In genomic region chr11:116915241-116915640, GRCm38 (mm10) we compare ENCODE assay signal across 27 mouse cellular contexts. TPM values are rescaled to one million over a fixed set of nuclear protein-coding genes. Genes with fewer than 3 reads are reported as not detected.
DNase-seq lines count a peak whose midpoint lies in the region; TF ChIP-seq lines count a peak whose summit lies in the region.
"Had no signal": no experiment of that assay in that cellular context is flagged by ENCODE, and none has a peak within 500 bp of the region (broad histone marks: within the 10 kb centered on the region; RNA-seq: fewer than 3 reads in every experiment).

No protein-coding gene starts in this region.

- DNase-seq in layer of hippocampus, adult 2 months (ENCODE audit: low spot score in 2 of 2), result no peak
- DNase-seq in layer of hippocampus, adult 18-20 months (ENCODE audit: low spot score in 2 of 2), result no peak
- peak; percentile 16 for DNase-seq in lung, postnatal 25 days (ENCODE audit: low spot score)
- no peak for DNase-seq in lung, postnatal 14 days
- DNase-seq in R1 (ENCODE audit: low read depth, low spot score) (peak; percentile 88), MN1 (ENCODE audit: low spot score) (no peak)
- no peak for DNase-seq in ovary, postnatal 14 days (ENCODE audit: low spot score)
- DNase-seq: adrenal gland, adult 2 months; adrenal gland, postnatal 10 days; adrenal gland, postnatal 25 days; B cell, adult 2 months; cerebellum, adult 11 months; cerebellum, adult 18-20 months; cerebellum, adult 8-10 months; cerebellum, adult 9-11 months; cerebellum, postnatal 14 days; cerebellum, postnatal 36 days; embryo, embryonic 11 days; forebrain, postnatal 0 days had no signal

- peaks cover 66% of the 10 kb centered on the region for H3K4me1 ChIP-seq in E14TG2a.4 (replicated peaks; ENCODE audit: low read depth, low read length)

- H3K27ac ChIP-seq in layer of hippocampus, adult 2 months, result 0 out of 2 replicates have a peak overlapping the region, but pooled peaks have one; percentile 10
- H3K27ac ChIP-seq: embryonic facial prominence, embryonic 10.5 days; embryonic facial prominence, embryonic 12.5 days; forebrain, embryonic 13.5 days; forebrain, embryonic 15.5 days had no signal

- H3K27me3 ChIP-seq in E14TG2a.4 (ENCODE audit: insufficient read depth, low read length), result peaks cover 35% of the 10 kb centered on the region

- H3K36me3 ChIP-seq in E14TG2a.4 (ENCODE audit: insufficient read depth, low read length), result no peaks in the 10 kb centered on the region
- H3K36me3 ChIP-seq: embryonic facial prominence, embryonic 10.5 days; embryonic facial prominence, embryonic 12.5 days; forebrain, embryonic 15.5 days; G1E had no signal

- no peaks in the 10 kb centered on the region for H3K9me3 ChIP-seq in E14TG2a.4 (ENCODE audit: low read length)
- H3K9me3 ChIP-seq: embryonic facial prominence, embryonic 10.5 days; embryonic facial prominence, embryonic 12.5 days; forebrain, embryonic 13.5 days; forebrain, embryonic 15.5 days had no signal

- TF ChIP-seq CTCF in layer of hippocampus, adult 2 months (conservative IDR thresholded peaks at IDR 0.05), result no peak
- no peak for TF ChIP-seq CTCF in E14TG2a.4 (conservative IDR thresholded peaks at IDR 0.05; ENCODE audit: low read length)

- H3K4me3 ChIP-seq in layer of hippocampus, adult 2 months, result no peak overlapping the region
- 0 out of 2 replicates have a peak overlapping the region, but pooled peaks have one; percentile 8 for H3K4me3 ChIP-seq in E14TG2a.4 (replicated peaks; ENCODE audit: low read length)
- H3K4me3 ChIP-seq: embryonic facial prominence, embryonic 10.5 days; embryonic facial prominence, embryonic 12.5 days; forebrain, embryonic 13.5 days; forebrain, embryonic 15.5 days had no signal

RNA-seq across cellular contexts. Expression of gene Mgat5b, which starts 3.4 kb away (rescaled TPM):
- 10 to 100 TPM; 51.0 to 51.2 TPM for total RNA-seq in layer of hippocampus, adult 2 months (2021)
- 10 to 100 TPM; 41.1 to 47.8 TPM for total RNA-seq in layer of hippocampus, adult 18-20 months (2021)
- total RNA-seq: CH12.LX; common myeloid progenitor, adult 5-6 weeks had no signal

Comparison
In these comparisons a context has a peak if more than half of its experiments do, and no peak if none do; other contexts are left out.
1. DNase-seq: peak in lung, postnatal 25 days (single experiment) and R1 (single experiment); none in layer of hippocampus, adult 2 months (0 of 2), layer of hippocampus, adult 18-20 months (0 of 2), lung, postnatal 14 days (single experiment), ovary, postnatal 14 days (single experiment) and MN1 (single experiment).